Comparison of ENCODE assay signal across 14 mouse cellular contexts in the genomic region with DNA sequence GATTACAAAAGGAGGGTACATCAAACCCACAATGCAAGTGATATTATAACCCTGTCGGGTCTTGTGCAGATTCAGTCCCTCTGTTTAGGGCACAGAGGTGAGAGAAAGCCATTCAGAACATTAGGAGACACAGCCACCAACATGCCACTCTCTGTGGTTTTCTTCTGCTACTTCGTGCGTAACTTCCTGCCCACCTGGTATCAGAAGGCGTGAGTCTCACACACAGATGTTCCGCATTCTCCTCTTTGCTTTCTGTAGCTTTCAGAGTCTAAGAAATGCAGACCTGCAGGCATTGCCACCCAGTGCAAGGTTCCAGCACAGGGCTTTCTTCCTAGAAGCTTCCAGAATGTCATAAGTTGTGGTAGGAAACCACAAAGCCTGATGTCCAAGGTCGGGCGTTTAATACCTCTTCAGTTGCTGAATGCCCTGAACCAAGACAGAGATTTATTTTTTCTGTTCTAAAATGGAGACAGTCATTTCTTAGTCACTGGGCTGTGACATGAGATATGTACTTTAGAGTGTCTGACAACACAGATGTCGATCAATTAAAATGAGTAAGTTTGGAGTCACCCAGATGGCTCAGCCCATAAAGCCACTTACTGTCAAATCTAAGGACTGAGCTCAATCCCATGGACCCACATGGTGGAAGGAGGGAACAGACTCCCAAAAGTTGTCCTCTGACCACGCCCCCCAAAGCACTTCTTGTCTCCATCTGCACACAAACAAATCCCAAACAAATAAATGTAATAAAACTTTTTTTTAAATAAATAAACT. TPM values are rescaled to one million over a fixed set of nuclear protein-coding genes. Genes with fewer than 3 reads are reported as not detected.
DNase-seq lines count a peak whose midpoint lies in the region; ATAC-seq lines count a peak whose summit lies in the region.
"Had no signal": no experiment of that assay in that cellular context is flagged by ENCODE, and none has a peak within 500 bp of the region (broad histone marks: within the 10 kb centered on the region; RNA-seq: fewer than 3 reads in every experiment).

No protein-coding gene starts in this region.

- DNase-seq in A20 (ENCODE audit: low read depth, low spot score), result peak; percentile 94
- DNase-seq in CD4-positive, CD25-positive, alpha-beta regulatory T cell, adult 2 months (ENCODE audit: low read depth, low spot score), result peak; percentile 80
- DNase-seq in splenic B cell, adult 2 months (ENCODE audit: low read depth, low spot score), result peak; percentile 89
- no peak for DNase-seq in embryonic facial prominence, embryonic 10.5 days (ENCODE audit: low spot score)
- DNase-seq in embryo, embryonic 9.5 days (ENCODE audit: extremely low spot score), result no peak
- no peak for DNase-seq in left cerebral cortex, adult 18-20 months (ENCODE audit: low spot score in 2 of 2)
- DNase-seq: layer of hippocampus, postnatal 36 days; lung, postnatal 4 days had no signal

- H3K27me3 ChIP-seq in splenic B cell, adult 2 months (ENCODE audit: control insufficient read depth, insufficient read depth, low read length, poor library complexity, severe bottlenecking), result no peaks in the 10 kb centered on the region
- H3K27me3 ChIP-seq in embryonic facial prominence, embryonic 10.5 days (replicated peaks; ENCODE audit: low read depth, poor library complexity, severe bottlenecking), result no peaks in the 10 kb centered on the region
- H3K27me3 ChIP-seq: embryonic facial prominence, embryonic 13.5 days; hindbrain, embryonic 12.5 days; limb, embryonic 15.5 days had no signal

- H3K4me3 ChIP-seq in embryonic facial prominence, embryonic 10.5 days, result no peak overlapping the region
- H3K4me3 ChIP-seq: embryonic facial prominence, embryonic 13.5 days; heart, adult 2 months; hindbrain, embryonic 12.5 days; limb, embryonic 15.5 days had no signal

- WGBS in embryonic facial prominence, embryonic 10.5 days, result 90% methylated on average over 9 of the region's 9 CpGs

- H3K4me1 ChIP-seq in embryonic facial prominence, embryonic 10.5 days, result peaks cover 6% of the 10 kb centered on the region
- H3K4me1 ChIP-seq: embryonic facial prominence, embryonic 13.5 days; hindbrain, embryonic 12.5 days had no signal

- no peaks in the 10 kb centered on the region for H3K36me3 ChIP-seq in splenic B cell, adult 2 months (ENCODE audit: control insufficient read depth, insufficient read depth, low read length, poor library complexity, severe bottlenecking)
- no peaks in the 10 kb centered on the region for H3K36me3 ChIP-seq in embryonic facial prominence, embryonic 10.5 days (replicated peaks)
- H3K36me3 ChIP-seq: embryonic facial prominence, embryonic 13.5 days; hindbrain, embryonic 12.5 days; limb, embryonic 15.5 days had no signal

- H3K27ac ChIP-seq in embryonic facial prominence, embryonic 10.5 days (replicated peaks), result no peak overlapping the region
- H3K27ac ChIP-seq: embryonic facial prominence, embryonic 13.5 days; heart, adult 2 months; hindbrain, embryonic 12.5 days; limb, embryonic 15.5 days had no signal

- ATAC-seq in hematopoietic stem cell, adult 5-6 weeks (replicated peaks in 1 of 2; ENCODE audit: insufficient read depth in 1 of 2, low FRiP score in 2 of 2, low TSS enrichment in 1 of 2, low read depth in 1 of 2, poor library complexity in 2 of 2, severe bottlenecking in 2 of 2), result peak; percentile 55 to 75
- ATAC-seq: forebrain, embryonic 14.5 days had no signal

- H3K9me3 ChIP-seq in embryonic facial prominence, embryonic 10.5 days, result no peaks in the 10 kb centered on the region
- H3K9me3 ChIP-seq: embryonic facial prominence, embryonic 13.5 days; hindbrain, embryonic 12.5 days; limb, embryonic 15.5 days had no signal

RNA-seq across cellular contexts. Expression of a gene that starts 42.3 kb away (rescaled TPM):
- not detected in 2 replicates for total RNA-seq in hematopoietic stem cell, adult 5-6 weeks (2017)
- 0.05 TPM in 1 of 2 replicates, not detected in the other for polyA plus RNA-seq in embryonic facial prominence, embryonic 10.5 days (2016; fragmentation: Nextera tagmentation; extraction: Ambion mirVana)
- total RNA-seq in left cerebral cortex, adult 18-20 months (2021), result not detected
- total RNA-seq: heart, adult 2 months; layer of hippocampus, postnatal 36 days had no signal
- polyA plus RNA-seq: forebrain, embryonic 14.5 days; heart, adult 2 months; hindbrain, embryonic 12.5 days had no signal

Comparison
In these comparisons a context has a peak if more than half of its experiments do, and no peak if none do; other contexts are left out.
1. DNase-seq: peak in A20 (single experiment), CD4-positive, CD25-positive, alpha-beta regulatory T cell, adult 2 months (single experiment) and splenic B cell, adult 2 months (single experiment); none in embryonic facial prominence, embryonic 10.5 days (single experiment), embryo, embryonic 9.5 days (single experiment) and left cerebral cortex, adult 18-20 months (0 of 2).